Mouse (Mus musculus) neural tube, embryonic 12.5 days (tissue): ENCODE measurements around the gene Klhl12. TPM values are rescaled to one million over a fixed set of nuclear protein-coding genes. Genes with fewer than 3 reads are reported as not detected.

ENCODE experiments used
- ATAC-seq: fragments of 200-750 bp; cut with Nextera tagmentation; 2 replicates; pipeline ENCODE4 v1.8.0; 2017; ENCODE audit warnings: low read depth, mild to moderate bottlenecking, moderate TSS enrichment, moderate library complexity; ENCODE audit not compliant: low FRiP score
- H3K27ac ChIP-seq: fragments of 300-500 bp; sonication (generic); 2 replicates; pipeline ENCODE4 v1.5.1; 2016
- H3K27me3 ChIP-seq: fragments of 300-500 bp; sonication (generic); replicated peaks from 2 replicates; pipeline ENCODE4 v1.6.1; 2016; ENCODE audit warnings: mild to moderate bottlenecking
- H3K36me3 ChIP-seq: fragments of 300-500 bp; sonication (generic); 2 replicates; pipeline ENCODE4 v1.6.1; 2016; ENCODE audit warnings: mild to moderate bottlenecking
- H3K4me1 ChIP-seq: fragments of 300-500 bp; sonication (generic); 2 replicates; pipeline ENCODE4 v1.6.1; 2016
- H3K4me2 ChIP-seq: fragments of 300-500 bp; sonication (generic); replicated peaks from 2 replicates; pipeline ENCODE4 v1.6.1; 2016; ENCODE audit warnings: mild to moderate bottlenecking
- H3K4me3 ChIP-seq: fragments of 300-500 bp; sonication (generic); 2 replicates; pipeline ENCODE4 v1.5.1; 2016
- H3K9ac ChIP-seq: fragments of 300-500 bp; sonication (generic); 2 replicates; pipeline ENCODE4 v1.6.1; 2016; ENCODE audit warnings: mild to moderate bottlenecking
- H3K9me3 ChIP-seq: fragments of 300-500 bp; sonication (generic); 2 replicates; pipeline ENCODE4 v1.6.1; 2016; ENCODE audit warnings: mild to moderate bottlenecking
- WGBS: fragments of 180-500 bp; shearing (Covaris S2); methylation state at CpG from one replicate; pipeline ENCODE4 v1.1.7; 2016; 5-methylcytosine and 5-hydroxymethylcytosine counted together
- polyA plus RNA-seq: library from polyadenylated mRNA; unstranded; fragments of >200 nt; fragmentation: Nextera tagmentation; extraction: Ambion mirVana; gene quantifications from 2 replicates; pipeline ENCODE4 v1.2.1, GENCODE M21; 2016

Gene Klhl12
- 31.8 and 33.2 TPM in 2 replicates for polyA plus RNA-seq

- no peak within 1 kb of the TSS for H3K27ac ChIP-seq
- H3K9me3 ChIP-seq = no peaks in the 10 kb centered on the region
- peak within 1 kb of the TSS; percentile 72 for H3K4me2 ChIP-seq
- peaks cover 6% of the 10 kb centered on the region; the same call in 1 of the 2 replicates for H3K4me1 ChIP-seq
- H3K27me3 ChIP-seq = no peaks in the 10 kb centered on the region; the same call in 1 of the 2 replicates
- peak within 1 kb of the TSS; percentile 66 for H3K9ac ChIP-seq
- under 1% methylated on average over 61 of the region's 61 CpGs for WGBS
- peak within 1 kb of the TSS; percentile 71 for H3K4me3 ChIP-seq
- peak; percentile 96 for ATAC-seq
- H3K36me3 ChIP-seq = peaks cover 16% of the 10 kb centered on the region
Measured at GRCm38 (mm10) chr1:134454904-134455824, at the start of gene Klhl12. Gene Klhl12 (plus strand): TSS chr1:134455531.

- peak overlapping the region; percentile 70 for H3K9ac ChIP-seq
- 0 out of 2 replicates have a peak, but pooled peaks have one; percentile 17 for ATAC-seq
- peak overlapping the region; percentile 85 for H3K4me2 ChIP-seq
- 35% methylated on average over 8 of the region's 8 CpGs for WGBS
- H3K27me3 ChIP-seq = no peaks in the 10 kb centered on the region
- H3K4me1 ChIP-seq = peaks cover 10% of the 10 kb centered on the region
- no peaks in the 10 kb centered on the region for H3K9me3 ChIP-seq
- peak overlapping the region; percentile 76 for H3K4me3 ChIP-seq
- no peak overlapping the region for H3K27ac ChIP-seq
- H3K36me3 ChIP-seq = peaks cover 26% of the 10 kb centered on the region
Measured at GRCm38 (mm10) chr1:134406414-134406771, 48.9 kb upstream of the Klhl12 start.

GRCm38 (mm10) chr1:134408080-134408479 lies 47.3 kb upstream of the Klhl12 start:
- Histone ChIP-seq H3K36me3 (peaks cover 26% of the 10 kb centered on the region), H3K4me2 (no peak overlapping the region), H3K9ac (no peak overlapping the region), H3K4me3 (no peak overlapping the region), H3K27me3 (no peaks in the 10 kb centered on the region), H3K4me1 (peaks cover 10% of the 10 kb centered on the region), H3K9me3 (no peaks in the 10 kb centered on the region), H3K27ac (no peak overlapping the region)
- ATAC-seq = no peak
- 73% methylated on average over 8 of the region's 8 CpGs for WGBS

GRCm38 (mm10) chr1:134411706-134412629 lies 43.4 kb upstream of the Klhl12 start:
- peaks cover 10% of the 10 kb centered on the region for H3K4me1 ChIP-seq
- peaks cover 26% of the 10 kb centered on the region for H3K36me3 ChIP-seq
- no peak for ATAC-seq
- H3K27me3 ChIP-seq = no peaks in the 10 kb centered on the region
- WGBS = 93% methylated on average over 9 of the region's 9 CpGs
- no peak overlapping the region for H3K4me3 ChIP-seq
- no peaks in the 10 kb centered on the region for H3K9me3 ChIP-seq
- H3K4me2 ChIP-seq = no peak overlapping the region
- no peak overlapping the region for H3K9ac ChIP-seq
- H3K27ac ChIP-seq = no peak overlapping the region

- Histone ChIP-seq H3K9ac (no peak overlapping the region), H3K9me3 (no peaks in the 10 kb centered on the region), H3K36me3 (peaks cover 23% of the 10 kb centered on the region), H3K27ac (no peak overlapping the region), H3K27me3 (no peaks in the 10 kb centered on the region), H3K4me2 (peak overlapping the region; percentile 63; the same call in 1 of the 2 replicates), H3K4me1 (peaks cover 26% of the 10 kb centered on the region), H3K4me3 (no peak overlapping the region)
- no peak for ATAC-seq
- WGBS = 55% methylated on average over 2 of the region's 2 CpGs
Measured at GRCm38 (mm10) chr1:134414038-134414437, 41.3 kb upstream of the Klhl12 start.

GRCm38 (mm10) chr1:134414501-134415167 lies 40.7 kb upstream of the Klhl12 start:
- Histone ChIP-seq H3K9me3 (no peaks in the 10 kb centered on the region), H3K4me2 (peak overlapping the region; percentile 63), H3K4me1 (peaks cover 32% of the 10 kb centered on the region), H3K9ac (peak overlapping the region; percentile 88; the same call in 1 of the 2 replicates), H3K27ac (no peak overlapping the region), H3K4me3 (peak overlapping the region; percentile 91), H3K27me3 (no peaks in the 10 kb centered on the region), H3K36me3 (peaks cover 17% of the 10 kb centered on the region)
- 15% methylated on average over 11 of the region's 11 CpGs for WGBS
- peak; percentile 38; the same call in 1 of the 2 replicates for ATAC-seq

- peaks cover 39% of the 10 kb centered on the region for H3K4me1 ChIP-seq
- H3K27me3 ChIP-seq = no peaks in the 10 kb centered on the region
- H3K4me2 ChIP-seq = peak within 1 kb of the TSS; percentile 63
- H3K36me3 ChIP-seq = peaks cover 10% of the 10 kb centered on the region; the same call in 1 of the 2 replicates
- H3K4me3 ChIP-seq = peak within 1 kb of the TSS; percentile 91
- peak within 1 kb of the TSS; percentile 88 for H3K9ac ChIP-seq
- peak; percentile 99 for ATAC-seq
- H3K9me3 ChIP-seq = no peaks in the 10 kb centered on the region
- H3K27ac ChIP-seq = peak within 1 kb of the TSS; percentile 94
- under 1% methylated on average over 68 of the region's 77 CpGs for WGBS
Measured at GRCm38 (mm10) chr1:134415168-134415831, 40.0 kb upstream of the Klhl12 start, which contains the start of gene Adipor1. Gene Adipor1 (plus strand): TSS chr1:134415378.

GRCm38 (mm10) chr1:134418414-134418975 lies 36.8 kb upstream of the Klhl12 start:
- Histone ChIP-seq H3K36me3 (peaks cover 8% of the 10 kb centered on the region), H3K4me3 (no peak overlapping the region)
- 89% methylated on average over 2 of the region's 2 CpGs for WGBS

GRCm38 (mm10) chr1:134419176-134419575 lies 36.2 kb upstream of the Klhl12 start:
- no peaks in the 10 kb centered on the region for H3K9me3 ChIP-seq
- 69% methylated on average over 1 of the region's 1 CpGs for WGBS
- H3K4me1 ChIP-seq = peaks cover 41% of the 10 kb centered on the region
- H3K9ac ChIP-seq = no peak overlapping the region
- peaks cover 15% of the 10 kb centered on the region for H3K36me3 ChIP-seq
- no peak for ATAC-seq
- H3K4me2 ChIP-seq = no peak overlapping the region
- H3K4me3 ChIP-seq = no peak overlapping the region
- no peak overlapping the region for H3K27ac ChIP-seq
- H3K27me3 ChIP-seq = no peaks in the 10 kb centered on the region

More at GRCm38 (mm10) chr1:134418414-134418975, 36.8 kb upstream of the Klhl12 start:
- H3K4me1 ChIP-seq = peaks cover 41% of the 10 kb centered on the region
- H3K9ac ChIP-seq = no peak overlapping the region
- ATAC-seq = no peak
- H3K27ac ChIP-seq = no peak overlapping the region
- no peaks in the 10 kb centered on the region for H3K9me3 ChIP-seq
- H3K4me2 ChIP-seq = no peak overlapping the region
- no peaks in the 10 kb centered on the region for H3K27me3 ChIP-seq

- Histone ChIP-seq H3K4me1 (peaks cover 41% of the 10 kb centered on the region), H3K36me3 (peaks cover 22% of the 10 kb centered on the region), H3K27ac (no peak overlapping the region), H3K9ac (0 out of 2 replicates have a peak overlapping the region, but pooled peaks have one; percentile 5), H3K4me3 (no peak overlapping the region), H3K9me3 (no peaks in the 10 kb centered on the region), H3K4me2 (peak overlapping the region; percentile 22; the same call in 1 of the 2 replicates), H3K27me3 (no peaks in the 10 kb centered on the region)
- ATAC-seq = no peak
- whole genome bisulfite sequencing = 50% methylated on average over 5 of the region's 5 CpGs
Measured at GRCm38 (mm10) chr1:134419751-134420458, 35.4 kb upstream of the Klhl12 start.
